Mouse (Mus musculus) kidney, adult 9 months (tissue): ENCODE measurements around the gene Gm17175.
"Not testable (repeated sequence)": the region's sequence is repeated elsewhere in the genome, so short reads cannot be mapped to it uniquely, and the experiment has no call there.

Experiments
- DNase-seq: peaks from one replicate; pipeline ENCODE4 v3.0.0; 2022

The Gm17175 gene

GRCm38 (mm10) chr14:51573963-51574362 lies at the start of gene Gm17175:
Gm17175 (minus strand) TSS chr14:51574063.
- DNase-seq, result not testable (repeated sequence)

- no peak for DNase-seq
Observed at GRCm38 (mm10) chr14:51611210-51611609, 37.3 kb upstream of the Gm17175 start, which contains the start of gene Gm17078. Gm17078 (minus strand) TSS chr14:51611310.

- not testable (repeated sequence) for DNase-seq
Observed at GRCm38 (mm10) chr14:51592039-51592438, 18.2 kb upstream of the Gm17175 start, which contains the start of gene Gm17174. Gm17174 (minus strand) TSS chr14:51592139.

- DNase-seq, result no peak
Observed at GRCm38 (mm10) chr14:51552490-51552889, 21.4 kb downstream of the Gm17175 start, which contains the start of gene Gm5622. Gm5622 (plus strand) TSS chr14:51552790.
